ENCODE assay signal across 14 mouse cellular contexts in the genomic region with DNA sequence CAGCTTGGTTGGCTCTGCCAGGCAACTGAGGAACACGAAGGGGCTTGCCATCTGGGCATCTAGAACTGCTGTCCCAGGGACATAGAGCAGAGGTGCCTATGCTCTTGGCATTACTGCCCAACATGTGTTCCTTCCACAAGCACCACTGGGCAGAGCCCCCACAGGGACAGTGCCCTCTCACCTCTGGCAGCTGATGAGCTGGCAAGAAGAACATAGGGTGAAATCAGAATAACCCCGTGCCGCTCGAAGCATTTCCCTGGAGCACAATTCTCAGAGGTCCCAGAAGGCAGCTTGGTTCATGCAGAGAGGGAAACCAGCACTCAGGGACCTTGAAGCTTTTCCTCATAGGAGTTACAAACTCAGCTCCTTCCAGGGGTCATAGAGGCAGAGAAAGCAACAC.
"Had no signal": no experiment of that assay in that cellular context is flagged by ENCODE, and none has a peak within 500 bp of the region (broad histone marks: within the 10 kb centered on the region; RNA-seq: fewer than 3 reads in every experiment).

No protein-coding gene starts in this region.

- DNase-seq: lung, adult 2 months; right cerebral cortex, postnatal 14 days; thymus, adult 18-20 months; thymus, postnatal 14 days; thymus, postnatal 36 days had no signal

- H3K9ac ChIP-seq: lung, embryonic 15.5 days; midbrain, embryonic 13.5 days; midbrain, embryonic 15.5 days; neural tube, embryonic 12.5 days; stomach, embryonic 15.5 days had no signal

- H3K27me3 ChIP-seq: lung, embryonic 15.5 days; midbrain, embryonic 13.5 days; midbrain, embryonic 15.5 days; neural tube, embryonic 12.5 days; stomach, embryonic 15.5 days had no signal

- H3K4me2 ChIP-seq: lung, embryonic 15.5 days; midbrain, embryonic 11.5 days; midbrain, embryonic 13.5 days; midbrain, embryonic 15.5 days; neural tube, embryonic 12.5 days; stomach, embryonic 15.5 days had no signal

- H3K36me3 ChIP-seq: lung, embryonic 15.5 days; stomach, embryonic 15.5 days had no signal

- H3K27ac ChIP-seq: lung, embryonic 15.5 days; macrophage; midbrain, embryonic 13.5 days; midbrain, embryonic 15.5 days; neural tube, embryonic 12.5 days; stomach, embryonic 15.5 days had no signal

- ATAC-seq: lung, postnatal 0 days; midbrain, embryonic 13.5 days; midbrain, embryonic 15.5 days had no signal

- H3K4me3 ChIP-seq: lung, embryonic 15.5 days; megakaryocyte, embryonic 14.5 days; midbrain, embryonic 13.5 days; midbrain, embryonic 15.5 days; neural tube, embryonic 12.5 days; stomach, embryonic 15.5 days had no signal

- H3K4me1 ChIP-seq: midbrain, embryonic 13.5 days; midbrain, embryonic 15.5 days; neural tube, embryonic 12.5 days had no signal

- H3K9me3 ChIP-seq: lung, embryonic 15.5 days; megakaryocyte, embryonic 14.5 days; midbrain, embryonic 13.5 days; midbrain, embryonic 15.5 days; neural tube, embryonic 12.5 days; stomach, embryonic 15.5 days had no signal
